Mouse (Mus musculus): ENCODE data around the gene Gm10961.
"Not testable (repeated sequence)": the region's sequence is repeated elsewhere in the genome, so short reads cannot be mapped to it uniquely, and the experiment has no call there.

Gm10961 gene

DNA sequence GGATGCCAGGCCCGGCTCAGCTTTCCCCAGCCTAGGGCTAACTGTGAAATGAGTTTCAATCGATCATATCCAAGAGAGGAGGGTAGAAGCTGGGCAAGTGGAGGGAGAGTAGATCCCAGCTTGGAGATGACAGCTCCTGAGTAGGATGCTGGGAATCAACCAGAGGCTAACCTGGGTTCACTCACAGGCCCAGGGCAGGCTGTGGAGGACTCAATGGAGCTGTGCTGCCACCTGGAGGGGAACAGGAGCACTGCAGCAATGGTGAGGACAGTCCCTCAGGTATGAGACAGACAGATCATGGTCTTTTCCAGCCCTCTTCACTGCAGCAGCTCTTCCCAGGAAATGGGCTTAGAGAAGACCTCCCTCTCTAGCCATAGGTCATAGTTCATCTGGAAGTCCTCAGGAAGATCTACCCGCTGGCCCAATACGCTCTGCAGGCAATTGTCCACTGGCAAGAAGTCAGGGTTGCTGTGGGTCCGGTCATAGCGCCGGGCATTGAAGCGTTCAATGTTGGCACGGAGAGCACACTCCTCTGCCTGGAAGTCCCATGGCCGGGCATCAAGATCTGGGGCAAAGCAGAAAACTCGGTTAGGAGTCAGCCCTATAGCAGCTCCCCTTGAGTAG, 18.1 kb upstream of the Gm10961 start:
- in situ Hi-C loops (cut with MboI, MseI) = no loop called here

DNA sequence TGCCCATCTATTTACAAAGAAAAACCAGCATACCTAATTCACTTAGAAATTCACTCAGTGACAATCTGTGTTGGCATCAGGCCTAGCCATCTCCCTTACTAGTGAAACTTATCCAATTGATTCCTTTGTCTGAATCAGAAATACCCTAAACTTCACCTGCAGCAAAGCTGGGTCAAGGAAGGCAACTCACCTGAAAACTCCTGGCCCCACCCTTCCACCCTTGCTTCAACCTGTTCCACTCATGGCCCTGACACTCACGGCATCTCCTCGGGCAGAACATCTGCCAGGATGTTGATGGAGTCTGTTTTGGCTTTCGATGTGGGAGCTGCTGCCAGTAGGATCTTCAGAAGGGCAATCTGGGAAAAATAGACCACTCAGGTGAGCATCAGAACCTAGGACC, 13.3 kb upstream of the Gm10961 start:
- in situ Hi-C loops (cut with MboI, MseI) = no loop called here

- in situ Hi-C loops (cut with MboI, MseI) = no loop called here
Measured at GRCm38 (mm10) chr3:107619911-107620310, 11.2 kb upstream of the Gm10961 start.

DNA sequence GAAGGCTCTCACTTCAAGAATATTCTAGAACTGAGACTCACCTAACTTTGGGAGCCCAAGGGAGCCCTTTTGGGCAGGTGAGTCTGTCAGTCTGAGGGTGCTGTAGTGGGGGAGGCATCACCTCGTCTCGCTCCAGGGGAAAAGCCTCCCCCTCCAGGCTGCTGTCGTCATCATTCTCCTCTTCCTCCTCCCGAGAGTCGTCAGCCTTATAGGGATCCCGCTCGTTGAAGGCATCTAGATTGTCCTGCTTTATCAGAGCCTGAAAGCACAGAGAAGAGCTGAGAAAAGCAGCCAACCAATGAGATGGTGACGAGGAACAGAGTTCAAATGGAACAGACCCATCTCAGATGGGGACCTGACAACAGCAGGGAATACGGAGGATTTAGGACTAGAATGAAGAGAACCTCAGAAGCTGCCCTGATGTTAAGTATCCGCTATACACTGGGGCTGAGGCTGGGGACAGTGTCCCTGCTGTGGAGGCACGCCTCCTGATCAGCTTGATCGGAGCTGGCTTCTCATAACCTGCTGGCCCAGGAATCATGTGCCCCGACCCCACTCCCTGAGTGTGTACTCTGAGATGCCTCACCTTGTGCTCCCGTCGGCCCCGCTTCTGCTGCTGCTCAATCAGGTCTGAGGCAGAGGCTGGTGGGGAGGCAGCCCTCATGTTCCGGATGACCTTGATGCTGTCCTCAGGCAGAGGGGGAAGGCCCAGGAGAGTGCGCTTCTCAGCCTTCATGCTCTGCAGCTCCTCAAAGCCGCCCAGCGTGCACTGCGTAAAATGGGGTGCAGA, 9.6 kb upstream of the Gm10961 start:
- in situ Hi-C loops (cut with MboI, MseI) = no loop called here

DNA sequence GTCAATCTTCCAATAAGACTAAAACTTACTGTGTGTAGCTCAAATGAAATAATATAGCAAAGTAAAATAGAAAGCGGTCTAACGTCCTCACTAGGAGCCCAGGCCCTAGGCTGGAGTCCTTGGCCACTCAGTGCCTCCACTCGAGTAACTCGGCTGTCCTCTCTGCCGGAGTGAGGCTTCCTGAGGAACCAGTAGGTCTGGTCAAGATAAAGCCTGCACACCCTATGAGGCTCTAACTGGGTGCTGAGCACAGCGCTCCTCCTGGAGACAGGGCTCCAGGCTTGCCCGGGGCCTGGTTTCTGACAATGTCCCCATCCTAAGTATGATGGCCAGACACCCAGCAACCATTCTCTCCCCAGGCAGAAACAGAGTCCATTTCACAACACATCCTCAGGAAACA, 8.6 kb upstream of the Gm10961 start:
- in situ Hi-C loops (cut with MboI, MseI) = no loop called here

DNA sequence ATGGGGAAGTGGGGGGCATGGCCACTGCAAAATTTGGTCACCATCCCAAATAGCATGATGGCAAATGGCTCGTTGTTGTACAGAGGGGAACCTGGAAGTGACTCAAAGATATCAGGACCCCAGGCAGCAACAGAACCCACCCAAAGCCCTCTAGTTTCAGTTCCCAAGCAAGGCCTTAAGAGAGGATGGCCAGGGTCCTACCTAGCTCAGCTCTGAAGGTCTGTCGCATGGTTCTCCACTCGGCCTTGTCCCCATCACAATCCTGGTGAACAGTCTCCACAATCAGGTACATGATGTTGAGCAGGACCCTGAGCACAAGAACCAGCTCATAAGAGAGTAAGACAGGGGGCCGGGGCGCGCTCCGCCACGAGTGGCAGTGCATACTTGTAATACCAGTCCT, 6.7 kb upstream of the Gm10961 start:
- in situ Hi-C loops (cut with MboI, MseI) = no loop called here

DNA sequence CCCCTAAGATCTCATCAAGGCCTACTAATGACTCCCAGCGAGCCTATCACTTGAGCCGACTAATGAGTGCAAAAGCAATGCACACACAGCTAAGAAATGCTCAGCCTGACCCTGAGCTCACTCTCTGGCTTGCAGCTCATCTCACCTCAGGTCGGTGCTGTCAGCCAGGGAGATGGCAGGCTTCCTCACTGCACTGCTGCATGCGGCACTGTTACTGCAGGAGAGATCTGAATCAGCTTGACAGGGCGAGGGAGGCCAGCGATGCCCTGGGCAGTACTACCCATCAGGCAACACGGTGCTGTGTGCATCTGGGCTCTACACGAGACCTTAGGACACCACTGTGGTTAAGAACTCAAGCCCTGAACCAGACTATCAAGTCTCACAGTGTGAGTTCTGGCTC, 5.6 kb upstream of the Gm10961 start:
- in situ Hi-C loops (cut with MboI, MseI) = no loop called here

DNA sequence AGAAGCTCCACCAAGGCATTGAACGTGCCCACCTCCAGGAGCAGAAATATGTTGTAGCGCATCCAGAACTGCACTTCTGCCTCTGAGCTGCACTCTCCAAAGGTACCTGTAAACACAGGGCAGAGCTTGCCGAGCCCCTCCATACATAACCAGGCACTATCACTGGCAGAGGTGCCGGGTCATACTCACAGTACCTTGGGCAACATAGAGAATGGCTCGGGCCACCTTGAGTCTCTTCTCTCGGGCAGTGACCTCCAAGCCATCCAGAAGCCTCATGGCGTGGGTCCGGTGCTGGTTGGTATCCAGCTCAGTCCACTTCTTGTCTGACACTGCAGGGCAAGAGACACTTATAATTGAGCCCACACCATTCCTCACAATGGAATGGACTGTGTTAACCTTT, 4.4 kb upstream of the Gm10961 start:
- in situ Hi-C loops (cut with MboI, MseI) = no loop called here

GRCm38 (mm10) chr3:107627641-107628040, 3.5 kb upstream of the Gm10961 start:
- in situ Hi-C loops (cut with MboI, MseI) = no loop called here

- in situ Hi-C loops (cut with MboI, MseI) = no loop called here
Measured at GRCm38 (mm10) chr3:107628551-107628950, 2.6 kb upstream of the Gm10961 start.

DNA sequence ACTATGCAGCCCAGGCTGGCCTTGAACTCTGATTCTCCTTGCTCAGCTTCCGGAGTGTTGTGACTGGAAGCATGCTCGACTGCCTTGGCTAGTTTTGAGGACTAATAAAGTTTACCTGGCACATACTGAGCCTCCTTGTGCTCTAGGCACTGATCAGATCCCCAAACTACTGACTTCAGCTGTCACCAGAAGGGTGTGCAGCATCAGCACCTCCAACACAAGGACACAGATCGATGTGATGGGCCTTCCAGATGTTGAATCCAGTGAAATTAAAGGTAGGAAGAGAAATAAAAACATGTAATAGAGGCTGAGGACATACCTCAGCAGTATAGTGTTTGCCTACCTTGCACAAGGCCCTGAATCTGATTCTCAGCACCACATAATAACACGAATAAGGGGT, 1.7 kb upstream of the Gm10961 start:
- in situ Hi-C loops (cut with MboI, MseI) = no loop called here

- in situ Hi-C loops (cut with MboI, MseI) = no loop called here
Measured at GRCm38 (mm10) chr3:107631523-107631958, 419 bp downstream of the Gm10961 start, which contains the start of gene Strip1. TSS of gene Strip1 (minus strand) at chr3:107631694.

DNA sequence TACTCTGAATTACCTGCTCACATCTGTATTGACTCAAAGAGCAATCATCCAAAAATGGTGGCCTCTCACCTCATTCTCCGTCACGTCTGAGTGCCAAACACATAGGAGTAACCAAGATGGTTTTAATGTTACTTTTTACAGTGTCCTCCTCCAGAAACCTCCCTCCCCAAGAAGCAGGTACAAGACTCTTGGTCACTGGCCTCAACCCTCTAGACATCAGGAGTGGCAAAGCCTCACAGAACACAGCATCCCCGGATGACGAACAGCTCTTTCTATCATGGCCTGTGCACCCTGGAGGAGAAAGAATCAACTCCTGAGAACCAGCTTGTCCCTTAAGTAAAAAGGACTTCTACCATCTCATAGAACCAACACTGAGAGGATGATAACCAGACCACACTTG, 1.7 kb downstream of the Gm10961 start:
- in situ Hi-C loops (cut with MboI, MseI) = no loop called here

DNA sequence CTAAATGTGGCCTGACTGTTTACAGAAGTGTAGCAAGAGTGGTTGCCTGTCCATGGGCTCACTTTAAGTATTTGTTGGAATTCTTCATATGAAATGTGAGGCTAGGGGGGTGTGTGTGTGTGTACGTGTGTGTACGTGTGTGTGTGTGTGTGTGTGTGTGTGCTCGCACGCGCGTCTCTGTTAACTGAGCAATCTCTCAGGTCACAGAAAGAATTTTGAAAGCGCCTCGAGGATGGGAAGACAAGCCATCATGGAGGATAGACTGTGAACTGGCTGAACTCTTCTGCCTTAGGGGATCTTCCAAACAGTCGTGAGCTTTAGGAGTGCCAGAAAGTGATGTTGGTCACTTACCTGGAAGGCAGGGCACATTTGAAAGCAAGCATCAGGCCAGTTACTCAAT, 2.8 kb downstream of the Gm10961 start:
- in situ Hi-C loops (cut with MboI, MseI) = no loop called here

DNA sequence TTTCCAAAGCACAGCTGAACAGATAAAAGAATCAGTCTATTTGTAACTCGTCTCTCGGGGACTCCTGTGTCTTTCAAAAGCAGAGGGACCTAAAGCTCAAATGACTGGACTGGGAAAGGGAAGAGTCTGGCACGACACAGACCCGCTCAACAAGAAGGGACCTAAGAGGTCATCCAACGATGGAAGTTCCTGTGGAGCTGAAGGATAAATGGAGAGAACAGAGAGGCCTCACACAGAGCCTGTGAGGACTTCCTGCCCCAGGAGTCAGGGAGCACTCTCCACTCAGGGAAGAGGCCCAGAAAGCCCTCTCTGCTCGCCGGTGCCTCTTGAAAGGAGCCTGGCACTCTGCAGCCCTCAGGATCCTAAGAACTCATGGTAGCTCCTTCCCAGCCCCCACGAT, 4.7 kb downstream of the Gm10961 start:
- in situ Hi-C loops (cut with MboI, MseI) = no loop called here

DNA sequence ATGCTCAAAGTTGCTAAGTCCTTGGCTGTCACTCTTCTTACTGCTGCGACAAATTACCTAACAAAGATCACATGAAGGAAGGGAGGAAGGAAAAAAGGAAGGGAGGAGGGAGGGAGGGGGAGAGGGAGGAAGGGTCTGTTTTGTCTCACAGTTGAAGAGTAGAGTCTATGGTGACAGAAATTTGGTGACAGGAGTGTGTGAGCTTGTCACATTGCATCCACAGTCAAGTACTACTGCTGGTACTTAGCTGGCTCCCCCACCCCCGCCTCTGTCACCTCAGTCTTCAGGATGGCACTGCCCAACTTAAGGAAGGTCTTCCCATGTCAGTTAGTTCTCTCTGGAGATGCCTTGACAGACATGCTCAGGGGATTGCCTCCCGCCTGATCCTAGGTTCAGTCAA, 5.1 kb downstream of the Gm10961 start:
- in situ Hi-C loops (cut with MboI, MseI) = no loop called here

DNA sequence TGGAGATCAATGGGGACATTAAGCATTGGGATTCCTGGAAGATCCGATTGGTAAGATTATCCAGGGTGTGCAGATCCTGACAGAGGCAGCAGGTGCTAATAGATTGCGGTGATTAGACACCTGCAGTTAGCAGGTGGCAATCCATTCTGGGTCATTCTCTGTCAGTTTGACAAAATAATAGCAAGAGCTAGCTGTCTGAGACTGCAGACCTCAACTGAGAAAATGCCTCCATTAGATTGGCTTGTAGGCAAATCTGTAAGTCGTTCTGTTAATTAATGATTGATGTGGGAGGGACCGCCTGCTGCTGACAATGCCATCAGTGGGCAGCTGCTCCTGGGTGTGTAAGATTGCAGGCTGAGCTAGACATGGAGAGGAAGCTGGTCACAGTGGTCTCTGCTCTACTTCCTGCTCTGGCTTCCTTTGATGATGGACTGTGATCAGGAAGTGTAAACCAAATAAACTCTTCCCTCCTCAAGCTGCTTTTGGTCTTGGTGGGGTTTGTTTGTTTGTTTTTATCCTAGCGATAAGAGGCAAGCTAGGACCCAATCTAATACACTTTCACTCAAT, 6.6 kb downstream of the Gm10961 start:
- in situ Hi-C loops (cut with MboI, MseI) = no loop called here

DNA sequence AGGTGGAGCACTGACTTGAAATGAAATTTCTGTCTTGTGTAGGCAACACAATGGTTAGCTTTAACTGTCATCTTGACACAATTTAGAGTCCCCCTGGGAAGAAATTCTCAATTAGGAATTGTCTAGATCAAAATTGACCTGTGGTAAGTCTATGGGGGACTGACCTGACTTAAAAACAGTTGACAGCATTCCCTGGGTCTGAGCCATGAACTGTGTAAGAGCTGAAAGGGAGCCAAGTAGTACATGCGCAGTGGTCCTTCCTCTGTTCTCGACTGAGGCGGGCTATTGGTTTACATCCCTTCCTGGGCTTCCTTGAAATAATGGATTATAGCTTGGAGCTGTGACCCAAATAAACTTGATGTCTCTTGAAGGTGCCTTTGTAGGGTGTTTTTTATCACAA, 15.8 kb downstream of the Gm10961 start:
- in situ Hi-C loops (cut with MboI, MseI) = no loop called here

GRCm38 (mm10) chr3:107650276-107650675, 19.2 kb downstream of the Gm10961 start:
- in situ Hi-C loops (cut with MboI, MseI) = not testable (repeated sequence)

- in situ Hi-C loops (cut with MboI, MseI) = no loop called here
Measured at GRCm38 (mm10) chr3:107652968-107653367, 21.8 kb downstream of the Gm10961 start.

GRCm38 (mm10) chr3:107654861-107655260, 23.7 kb downstream of the Gm10961 start:
- in situ Hi-C loops (cut with MboI, MseI) = no loop called here

DNA sequence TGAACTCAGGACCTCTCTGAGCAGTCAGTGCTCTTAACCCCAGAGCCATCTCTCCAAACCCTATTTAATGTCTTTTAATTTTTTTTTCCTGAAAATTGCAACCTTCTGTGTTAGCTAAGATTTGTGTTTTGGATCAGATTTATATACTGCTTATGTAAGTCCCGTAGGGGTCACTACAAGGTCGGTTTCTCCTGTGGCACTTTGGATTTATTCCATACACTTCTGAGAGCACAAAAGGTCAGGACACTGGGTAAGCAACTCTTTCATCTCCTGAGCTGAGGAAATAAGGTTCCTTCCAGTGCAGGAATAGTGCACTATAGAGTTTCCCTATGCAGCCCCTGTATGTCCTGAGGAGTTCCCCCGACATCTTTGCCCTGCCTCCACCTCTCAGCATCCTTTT, 24.4 kb downstream of the Gm10961 start:
- in situ Hi-C loops (cut with MboI, MseI) = no loop called here

DNA sequence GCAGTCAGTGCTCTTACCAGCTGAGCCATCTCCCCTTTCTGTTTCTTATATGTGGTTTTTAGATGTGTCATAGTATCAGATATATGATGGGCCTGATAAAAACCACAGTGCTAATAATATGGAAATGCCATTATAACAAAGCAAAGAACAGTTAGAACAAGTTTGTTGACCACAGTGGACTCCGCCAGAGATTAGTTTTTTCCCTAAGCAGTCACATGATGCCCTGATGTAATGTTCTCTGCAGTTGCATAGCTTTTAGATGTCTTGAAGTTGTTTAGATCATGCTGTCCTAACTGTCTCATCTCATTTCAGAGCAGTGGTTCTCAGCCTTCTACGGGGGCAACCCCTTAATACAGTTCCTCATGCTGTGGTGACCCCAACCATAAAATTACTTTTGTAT, 25.0 kb downstream of the Gm10961 start:
- in situ Hi-C loops (cut with MboI, MseI) = no loop called here

All from T-helper 17 cell (primary cell).